Mouse (Mus musculus) lung, postnatal 14 days (tissue): Measurements from ENCODE around the gene Olfr539.
"Not testable (repeated sequence)": the region's sequence is repeated elsewhere in the genome, so short reads cannot be mapped to it uniquely, and the experiment has no call there.

Experiments used
- DNase-seq: peaks from one replicate; pipeline ENCODE4 v3.0.0; 2021

The Olfr539 gene

GRCm38 (mm10) chr7:140659630-140660029, at the start of gene Olfr539:
Gene Olfr539 (plus strand): TSS chr7:140659930.
- no peak for DNase-seq

GRCm38 (mm10) chr7:140628670-140629069, 31.1 kb upstream of the Olfr539 start, which contains the start of gene Olfr61:
Gene Olfr61 (plus strand): TSS chr7:140628970.
- DNase-seq = not testable (repeated sequence)

- no peak for DNase-seq
These were observed 29.2 kb upstream of the Olfr539 start for GRCm38 (mm10) chr7:140630559-140630958.

- DNase-seq = no peak
These were observed 13.6 kb upstream of the Olfr539 start, which contains the start of gene Olfr53 for GRCm38 (mm10) chr7:140646152-140646551. Gene Olfr53 (plus strand): TSS chr7:140646452.

- not testable (repeated sequence) for DNase-seq
These were observed 11.0 kb downstream of the Olfr539 start for GRCm38 (mm10) chr7:140670693-140671092.

- DNase-seq = no peak
These were observed 16.1 kb downstream of the Olfr539 start for GRCm38 (mm10) chr7:140675863-140676262.

- not testable (repeated sequence) for DNase-seq
These were observed 19.9 kb downstream of the Olfr539 start for GRCm38 (mm10) chr7:140679591-140679990.

- DNase-seq = no peak
These were observed 21.9 kb downstream of the Olfr539 start, which contains the start of gene Olfr45 for GRCm38 (mm10) chr7:140681651-140682050. Gene Olfr45 (plus strand): TSS chr7:140681951.

GRCm38 (mm10) chr7:140696967-140697366, 37.2 kb downstream of the Olfr539 start, which contains the start of gene Olfr541:
Gene Olfr541 (plus strand): TSS chr7:140697267.
- DNase-seq = no peak

GRCm38 (mm10) chr7:140706348-140706747, 46.6 kb downstream of the Olfr539 start:
- no peak for DNase-seq

- DNase-seq = no peak
These were observed 48.0 kb downstream of the Olfr539 start for GRCm38 (mm10) chr7:140707536-140708284.

- DNase-seq = no peak
These were observed 57.7 kb downstream of the Olfr539 start for GRCm38 (mm10) chr7:140717155-140718055.

GRCm38 (mm10) chr7:140721095-140721494, 61.4 kb downstream of the Olfr539 start:
- no peak for DNase-seq

- no peak for DNase-seq
These were observed 65.8 kb downstream of the Olfr539 start for GRCm38 (mm10) chr7:140725558-140725957.
